Mouse (Mus musculus) embryonic fibroblast, embryonic 13.5 days (primary cell): ENCODE measurements at regions not wholly inside any gene's neighbourhood (a gene's known extent, or its start where the extent isn't known, plus 50 kb on each side); places are given as distances from the start of the nearest gene placed in this dataset.

Experiments
- CTCF ChIP-seq: IDR thresholded peaks from 2 replicates; pipeline ENCODE4 v1.5.1; 2011; ENCODE audit warnings: mild to moderate bottlenecking, control low read depth, low read length, moderate library complexity, borderline replicate concordance; ENCODE audit not compliant: insufficient read depth
- POLR2A ChIP-seq: IDR thresholded peaks from 2 replicates; pipeline ENCODE4 v1.6.1; 2011; ENCODE audit warnings: low read depth, mild to moderate bottlenecking, control low read depth, low read length, moderate library complexity

GRCm38 (mm10) chr4:125847568-125847967 is 176.8 kb upstream of the Csf3r start:
- TF ChIP-seq CTCF (no peak), POLR2A (no peak)
